Mouse (Mus musculus): Measurements from ENCODE around the gene Slc35e3.

Slc35e3 gene

GRCm38 (mm10) chr10:117697561-117698115 is 48.5 kb downstream of the Slc35e3 start:
- DNase-seq (ENCODE audit: low spot score) = no peak

- DNase-seq (ENCODE audit: low spot score) = no peak
These were observed 49.2 kb downstream of the Slc35e3 start for GRCm38 (mm10) chr10:117696827-117697560.

- no peak for DNase-seq (ENCODE audit: low spot score)
These were observed 49.9 kb downstream of the Slc35e3 start for GRCm38 (mm10) chr10:117696021-117696826.

GRCm38 (mm10) chr10:117695605-117696004 is 50.6 kb downstream of the Slc35e3 start:
- DNase-seq (ENCODE audit: low spot score) = no peak

- no peak for DNase-seq (ENCODE audit: low spot score)
These were observed 51.1 kb downstream of the Slc35e3 start for GRCm38 (mm10) chr10:117695027-117695426.

GRCm38 (mm10) chr10:117694255-117694953 is 51.8 kb downstream of the Slc35e3 start:
- DNase-seq (ENCODE audit: low spot score) = no peak

GRCm38 (mm10) chr10:117692953-117693352 is 53.2 kb downstream of the Slc35e3 start:
- DNase-seq (ENCODE audit: low spot score) = no peak

- no peak for DNase-seq (ENCODE audit: low spot score)
These were observed 54.0 kb downstream of the Slc35e3 start for GRCm38 (mm10) chr10:117692173-117692572.

GRCm38 (mm10) chr10:117691389-117691968 is 54.7 kb downstream of the Slc35e3 start:
- DNase-seq (ENCODE audit: low spot score) = no peak

- DNase-seq (ENCODE audit: low spot score) = no peak
These were observed 55.3 kb downstream of the Slc35e3 start for GRCm38 (mm10) chr10:117690770-117691296.

GRCm38 (mm10) chr10:117690101-117690352 is 56.1 kb downstream of the Slc35e3 start:
- DNase-seq (ENCODE audit: low spot score) = no peak

GRCm38 (mm10) chr10:117689297-117690100 is 56.7 kb downstream of the Slc35e3 start:
- no peak for DNase-seq (ENCODE audit: low spot score)

- no peak for DNase-seq (ENCODE audit: low spot score)
These were observed 57.7 kb downstream of the Slc35e3 start for GRCm38 (mm10) chr10:117688204-117689151.

GRCm38 (mm10) chr10:117687577-117687976 is 58.6 kb downstream of the Slc35e3 start:
- no peak for DNase-seq (ENCODE audit: low spot score)

- no peak for DNase-seq (ENCODE audit: low spot score)
These were observed 59.1 kb downstream of the Slc35e3 start for GRCm38 (mm10) chr10:117687018-117687417.

GRCm38 (mm10) chr10:117685849-117686591 is 60.1 kb downstream of the Slc35e3 start:
- DNase-seq (ENCODE audit: low spot score) = no peak

GRCm38 (mm10) chr10:117685171-117685848 is 60.9 kb downstream of the Slc35e3 start:
- no peak for DNase-seq (ENCODE audit: low spot score)

- no peak for DNase-seq (ENCODE audit: low spot score)
These were observed 61.6 kb downstream of the Slc35e3 start for GRCm38 (mm10) chr10:117684298-117685170.
